13 mouse cellular contexts compared by ENCODE assay signal in genomic region chr13:59910179-59911071, GRCm38 (mm10).
DNase-seq lines count a peak whose midpoint lies in the region; ATAC-seq and TF ChIP-seq lines count a peak whose summit lies in the region.
"Had no signal": no experiment of that assay in that cellular context is flagged by ENCODE, and none has a peak within 500 bp of the region (broad histone marks: within the 10 kb centered on the region; RNA-seq: fewer than 3 reads in every experiment).

No protein-coding gene starts in this region.

- intact Hi-C loops in gastrocnemius, adult 2 months (cut with DNase I), result no loop called here

- no peak overlapping the region for H3K4me2 ChIP-seq in hindbrain, embryonic 13.5 days
- H3K4me2 ChIP-seq: stomach, embryonic 15.5 days had no signal

- no peaks in the 10 kb centered on the region for H3K36me3 ChIP-seq in hindbrain, embryonic 13.5 days
- H3K36me3 ChIP-seq: stomach, embryonic 15.5 days had no signal

- H3K9ac ChIP-seq in hindbrain, embryonic 13.5 days, result no peak overlapping the region
- H3K9ac ChIP-seq: stomach, embryonic 15.5 days had no signal

- TF ChIP-seq CTCF in gastrocnemius, adult 2 months (IDR thresholded peaks at IDR 0.05), result no peak

- peaks cover 10% of the 10 kb centered on the region; the same call in 1 of the 2 replicates for H3K4me1 ChIP-seq in hindbrain, embryonic 13.5 days (replicated peaks)
- H3K4me1 ChIP-seq: stomach, embryonic 15.5 days had no signal

- H3K27me3 ChIP-seq in hindbrain, embryonic 13.5 days, result no peaks in the 10 kb centered on the region
- H3K27me3 ChIP-seq: stomach, embryonic 15.5 days had no signal

- no peak overlapping the region for H3K4me3 ChIP-seq in hindbrain, embryonic 13.5 days
- H3K4me3 ChIP-seq in gastrocnemius, adult 2 months, result no peak overlapping the region
- H3K4me3 ChIP-seq: layer of hippocampus, adult 2 months; stomach, embryonic 15.5 days had no signal

- H3K9me3 ChIP-seq in hindbrain, embryonic 13.5 days, result no peaks in the 10 kb centered on the region
- H3K9me3 ChIP-seq: stomach, embryonic 15.5 days had no signal

- DNase-seq in embryo, embryonic 10.5 days (ENCODE audit: low spot score), result peak; percentile 27
- DNase-seq in embryo, embryonic 9.5 days (ENCODE audit: extremely low spot score), result no peak
- DNase-seq in testis, postnatal 14 days (ENCODE audit: low spot score), result peak; percentile 12
- no peak for DNase-seq in testis, postnatal 10 days (ENCODE audit: low spot score)
- no peak for DNase-seq in yolk sac, embryonic 10.5 days (ENCODE audit: low spot score)
- DNase-seq in gastrocnemius, adult 2 months, result no peak
- DNase-seq in kidney, postnatal 14 days, result no peak
- DNase-seq: gastrocnemius, postnatal 14 days; right cerebral cortex, adult 18-20 months had no signal

- 21% methylated on average over 8 of the region's 8 CpGs for WGBS in hindbrain, embryonic 13.5 days

- 0 out of 2 replicates have a peak, but pooled peaks have one; percentile 39 for ATAC-seq in hindbrain, embryonic 13.5 days (ENCODE audit: low FRiP score)
- ATAC-seq: intestine, postnatal 0 days had no signal

- no peak overlapping the region; the same call in 1 of the 2 replicates for H3K27ac ChIP-seq in hindbrain, embryonic 13.5 days
- H3K27ac ChIP-seq in gastrocnemius, adult 2 months, result no peak overlapping the region
- H3K27ac ChIP-seq: layer of hippocampus, adult 2 months; stomach, embryonic 15.5 days had no signal

Comparison
In these comparisons a context has a peak if more than half of its experiments do, and no peak if none do; other contexts are left out.
1. DNase-seq: peak in embryo, embryonic 10.5 days (single experiment) and testis, postnatal 14 days (single experiment); none in embryo, embryonic 9.5 days (single experiment), testis, postnatal 10 days (single experiment), yolk sac, embryonic 10.5 days (single experiment), gastrocnemius, adult 2 months (single experiment) and kidney, postnatal 14 days (single experiment).